Mouse (Mus musculus) midbrain, embryonic 15.5 days (tissue): ENCODE results near the gene Hck. TPM values are rescaled to one million over a fixed set of nuclear protein-coding genes. Genes with fewer than 3 reads are reported as not detected.

Experiments used
- ATAC-seq: fragments of 200-750 bp; cut with Nextera tagmentation; replicated peaks from 2 replicates; pipeline ENCODE4 v1.8.0; 2017; ENCODE audit warnings: moderate TSS enrichment
- H3K27ac ChIP-seq: fragments of 300-500 bp; sonication (generic); 2 replicates; pipeline ENCODE4 v1.5.1; 2015; ENCODE audit warnings: mild to moderate bottlenecking, inconsistent platforms
- H3K27me3 ChIP-seq: fragments of 300-500 bp; sonication (generic); replicated peaks from 2 replicates; pipeline ENCODE4 v1.6.1; 2015; ENCODE audit warnings: inconsistent platforms
- H3K36me3 ChIP-seq: fragments of 300-500 bp; sonication (generic); replicated peaks from 2 replicates; pipeline ENCODE4 v1.6.1; 2015; ENCODE audit warnings: inconsistent platforms
- H3K4me1 ChIP-seq: fragments of 300-500 bp; sonication (generic); 2 replicates; pipeline ENCODE4 v1.6.1; 2015; ENCODE audit warnings: inconsistent platforms
- H3K4me2 ChIP-seq: fragments of 300-500 bp; sonication (generic); 2 replicates; pipeline ENCODE4 v1.6.1; 2015; ENCODE audit warnings: inconsistent platforms, mild to moderate bottlenecking, moderate library complexity
- H3K4me3 ChIP-seq: fragments of 300-500 bp; sonication (generic); 2 replicates; pipeline ENCODE4 v1.5.1; 2015; ENCODE audit warnings: mild to moderate bottlenecking, inconsistent platforms
- H3K9ac ChIP-seq: fragments of 300-500 bp; sonication (generic); 2 replicates; pipeline ENCODE4 v1.6.1; 2015; ENCODE audit warnings: mild to moderate bottlenecking, inconsistent platforms
- H3K9me3 ChIP-seq: fragments of 300-500 bp; sonication (generic); 2 replicates; pipeline ENCODE4 v1.6.1; 2016; ENCODE audit warnings: inconsistent platforms
- WGBS: fragments of 180-500 bp; shearing (Covaris S2); methylation state at CpG from one replicate; pipeline ENCODE4 v1.1.7; 2015; ENCODE audit warnings: mixed read lengths; 5-methylcytosine and 5-hydroxymethylcytosine counted together
- polyA plus RNA-seq: library from polyadenylated mRNA; unstranded; fragments of >200 nt; fragmentation: Nextera tagmentation; extraction: Ambion mirVana; gene quantifications from 2 replicates; pipeline ENCODE4 v1.2.1, GENCODE M21; 2015

Hck gene
- polyA plus RNA-seq, 1 experiment from 2014 or later = 3.3 TPM

GRCm38 (mm10) chr2:153109596-153109995, 1.3 kb downstream of the Hck start:
- H3K4me1 ChIP-seq = peaks cover 16% of the 10 kb centered on the region
- peaks cover 36% of the 10 kb centered on the region for H3K27me3 ChIP-seq
- no peak for ATAC-seq
- no peak overlapping the region for H3K4me2 ChIP-seq
- H3K9me3 ChIP-seq = no peaks in the 10 kb centered on the region
- H3K36me3 ChIP-seq = no peaks in the 10 kb centered on the region
- no peak overlapping the region for H3K4me3 ChIP-seq
- H3K27ac ChIP-seq = no peak overlapping the region
- H3K9ac ChIP-seq = no peak overlapping the region
- WGBS = 72% methylated on average over 7 of the region's 7 CpGs

- H3K9ac ChIP-seq = no peak overlapping the region
- H3K9me3 ChIP-seq = no peaks in the 10 kb centered on the region
- H3K27ac ChIP-seq = no peak overlapping the region
- ATAC-seq = no peak
- no peak overlapping the region for H3K4me3 ChIP-seq
- H3K36me3 ChIP-seq = no peaks in the 10 kb centered on the region
- H3K4me1 ChIP-seq = peaks cover 16% of the 10 kb centered on the region
- H3K4me2 ChIP-seq = no peak overlapping the region
- 91% methylated on average over 7 of the region's 7 CpGs for WGBS
- H3K27me3 ChIP-seq = peaks cover 36% of the 10 kb centered on the region
Observed at GRCm38 (mm10) chr2:153111298-153111697, 3.0 kb downstream of the Hck start.

DNA sequence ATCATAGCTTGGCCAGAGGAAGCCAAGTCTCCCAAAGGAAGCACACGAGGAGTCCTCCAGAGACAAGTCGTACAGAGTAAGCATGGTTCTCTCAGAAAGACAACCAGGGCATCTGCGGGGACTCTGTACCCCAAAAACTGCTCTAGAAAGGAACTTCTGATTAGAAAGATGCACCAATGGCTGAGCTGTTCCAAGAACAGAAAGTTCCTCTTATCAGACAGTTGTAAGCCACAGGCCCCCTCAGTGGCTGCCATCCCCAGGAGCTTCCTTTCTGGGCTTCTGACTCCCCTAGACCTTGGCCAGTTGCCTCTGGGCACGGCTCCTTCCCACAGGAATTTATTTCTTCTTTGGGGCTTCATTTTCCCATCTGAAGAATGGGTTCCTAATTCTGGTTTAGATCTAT, 7.4 kb downstream of the Hck start:
- no peak overlapping the region for H3K4me3 ChIP-seq
- WGBS = 80% methylated on average over 4 of the region's 4 CpGs
- ATAC-seq = no peak

GRCm38 (mm10) chr2:153117051-153117486, 8.8 kb downstream of the Hck start:
- Histone ChIP-seq H3K9me3 (no peaks in the 10 kb centered on the region), H3K4me1 (no peaks in the 10 kb centered on the region), H3K27me3 (no peaks in the 10 kb centered on the region), H3K4me2 (no peak overlapping the region), H3K36me3 (no peaks in the 10 kb centered on the region), H3K9ac (no peak overlapping the region), H3K4me3 (no peak overlapping the region), H3K27ac (no peak overlapping the region)
- WGBS = 84% methylated on average over 7 of the region's 7 CpGs
- ATAC-seq = no peak

More for the DNA sequence above, 7.4 kb downstream of the Hck start:
- H3K36me3 ChIP-seq = no peaks in the 10 kb centered on the region
- no peaks in the 10 kb centered on the region for H3K9me3 ChIP-seq
- no peak overlapping the region for H3K9ac ChIP-seq
- H3K4me2 ChIP-seq = no peak overlapping the region
- no peaks in the 10 kb centered on the region; the same call in 1 of the 2 replicates for H3K27me3 ChIP-seq
- no peaks in the 10 kb centered on the region for H3K4me1 ChIP-seq
- no peak overlapping the region for H3K27ac ChIP-seq

GRCm38 (mm10) chr2:153119488-153119887, 11.2 kb downstream of the Hck start:
- H3K4me2 ChIP-seq = no peak overlapping the region
- H3K4me1 ChIP-seq = no peaks in the 10 kb centered on the region
- H3K27ac ChIP-seq = no peak overlapping the region
- no peaks in the 10 kb centered on the region for H3K36me3 ChIP-seq
- no peaks in the 10 kb centered on the region for H3K27me3 ChIP-seq
- H3K9ac ChIP-seq = no peak overlapping the region
- ATAC-seq = no peak
- no peaks in the 10 kb centered on the region for H3K9me3 ChIP-seq
- WGBS = 94% methylated on average over 6 of the region's 6 CpGs
- no peak overlapping the region for H3K4me3 ChIP-seq

DNA sequence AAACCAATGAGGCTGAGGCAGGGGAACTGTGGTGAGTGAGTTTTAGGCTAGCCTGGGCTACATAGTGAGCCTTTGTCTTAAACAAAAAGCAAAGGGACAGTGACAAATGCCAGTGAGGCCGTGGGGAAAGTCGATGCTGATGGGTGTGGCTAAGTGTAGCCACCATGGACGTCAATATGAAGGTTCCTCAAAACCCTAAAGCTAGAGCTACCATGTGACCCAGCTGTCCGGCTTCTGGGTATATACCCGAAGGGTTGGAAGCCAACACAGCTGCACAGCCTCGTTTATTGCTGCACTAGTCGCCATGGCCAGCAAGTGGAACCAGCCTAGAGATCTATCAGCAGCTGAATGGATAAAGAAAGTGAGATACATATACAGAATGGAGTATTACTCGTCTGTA, 11.9 kb downstream of the Hck start:
- Histone ChIP-seq H3K27me3 (no peaks in the 10 kb centered on the region), H3K9me3 (no peaks in the 10 kb centered on the region), H3K36me3 (no peaks in the 10 kb centered on the region), H3K9ac (no peak overlapping the region), H3K27ac (no peak overlapping the region), H3K4me2 (no peak overlapping the region), H3K4me1 (no peaks in the 10 kb centered on the region), H3K4me3 (no peak overlapping the region)
- WGBS = 78% methylated on average over 8 of the region's 8 CpGs
- ATAC-seq = no peak

GRCm38 (mm10) chr2:153121821-153122615, 13.8 kb downstream of the Hck start:
- Histone ChIP-seq H3K27me3 (no peaks in the 10 kb centered on the region), H3K4me1 (no peaks in the 10 kb centered on the region), H3K4me2 (no peak overlapping the region), H3K9ac (no peak overlapping the region), H3K36me3 (no peaks in the 10 kb centered on the region), H3K9me3 (no peaks in the 10 kb centered on the region), H3K27ac (no peak overlapping the region), H3K4me3 (no peak overlapping the region)
- WGBS = 70% methylated on average over 8 of the region's 8 CpGs
- no peak for ATAC-seq

DNA sequence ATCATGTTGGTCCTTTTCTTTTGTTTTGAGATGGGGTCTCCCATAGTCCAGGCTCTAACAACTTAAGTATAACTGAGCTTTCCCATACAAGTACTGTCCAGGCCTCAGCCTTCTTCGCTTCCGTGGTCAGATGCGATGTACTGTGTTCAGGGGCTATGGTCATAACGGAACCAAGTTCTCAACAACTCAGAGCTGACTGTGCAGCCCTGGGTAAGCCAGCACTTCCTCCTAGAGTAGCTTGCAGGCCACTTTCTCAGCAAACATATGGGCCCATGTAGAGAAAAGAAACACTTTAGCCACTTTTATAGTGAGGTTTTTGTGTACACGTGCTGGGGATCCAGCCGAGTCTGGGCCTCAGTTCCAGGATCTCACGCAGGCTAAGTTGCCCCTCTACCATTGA, 14.4 kb downstream of the Hck start:
- no peak overlapping the region for H3K27ac ChIP-seq
- ATAC-seq = no peak
- H3K27me3 ChIP-seq = no peaks in the 10 kb centered on the region
- H3K9ac ChIP-seq = no peak overlapping the region
- 89% methylated on average over 7 of the region's 7 CpGs for WGBS
- H3K36me3 ChIP-seq = no peaks in the 10 kb centered on the region
- no peak overlapping the region for H3K4me2 ChIP-seq
- no peak overlapping the region for H3K4me3 ChIP-seq
- no peaks in the 10 kb centered on the region for H3K4me1 ChIP-seq
- H3K9me3 ChIP-seq = no peaks in the 10 kb centered on the region

DNA sequence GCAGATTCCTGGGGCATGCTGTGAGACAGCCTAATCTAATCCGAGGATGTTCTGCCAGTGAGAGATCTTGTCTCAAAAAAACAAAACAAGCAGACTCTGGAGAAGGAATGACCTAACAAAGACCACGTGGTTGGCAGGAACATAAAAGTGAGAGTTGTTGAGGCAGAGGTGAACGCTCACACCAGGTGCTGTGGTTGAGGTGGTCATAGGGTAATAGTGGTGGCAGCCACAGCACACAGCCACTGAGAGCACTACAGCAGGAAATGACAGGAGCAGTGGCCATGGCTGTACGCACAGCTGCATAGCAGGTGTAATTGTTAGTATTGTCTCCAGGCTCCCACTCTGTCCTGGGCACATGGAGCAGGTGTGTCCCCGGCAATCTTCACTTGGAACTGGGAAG, 17.6 kb downstream of the Hck start:
- no peak for ATAC-seq
- Histone ChIP-seq H3K36me3 (no peaks in the 10 kb centered on the region), H3K4me2 (no peak overlapping the region), H3K27me3 (no peaks in the 10 kb centered on the region), H3K9ac (no peak overlapping the region), H3K9me3 (no peaks in the 10 kb centered on the region), H3K27ac (no peak overlapping the region), H3K4me3 (no peak overlapping the region), H3K4me1 (no peaks in the 10 kb centered on the region)
- WGBS = 56% methylated on average over 5 of the region's 5 CpGs

- Histone ChIP-seq H3K36me3 (no peaks in the 10 kb centered on the region), H3K4me1 (no peaks in the 10 kb centered on the region), H3K4me3 (no peak overlapping the region), H3K4me2 (no peak overlapping the region), H3K27me3 (no peaks in the 10 kb centered on the region), H3K9ac (no peak overlapping the region), H3K9me3 (no peaks in the 10 kb centered on the region), H3K27ac (no peak overlapping the region)
- WGBS = 17% methylated on average over 6 of the region's 6 CpGs
- ATAC-seq = no peak
Observed at GRCm38 (mm10) chr2:153131019-153131418, 22.8 kb downstream of the Hck start.

DNA sequence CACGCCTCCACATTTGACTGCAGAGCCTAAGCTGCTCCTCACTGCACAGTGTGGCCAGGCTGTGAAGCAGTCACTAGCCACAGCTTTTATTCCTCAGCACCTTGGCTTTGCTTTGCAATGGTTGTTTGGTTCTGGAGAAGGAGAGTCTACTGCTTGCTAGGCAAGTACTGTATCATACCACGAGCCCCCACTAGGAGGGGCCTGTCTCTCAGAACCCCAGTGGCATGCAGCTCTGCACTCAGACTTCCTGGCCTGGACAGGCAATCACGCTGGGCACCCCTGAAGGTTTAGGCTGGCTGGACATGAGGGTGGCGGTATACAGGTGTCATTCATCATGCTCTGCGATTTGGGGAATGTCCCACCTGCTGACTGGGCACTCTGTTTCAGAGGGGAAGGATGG, 26.0 kb downstream of the Hck start:
- Histone ChIP-seq H3K36me3 (no peaks in the 10 kb centered on the region), H3K9ac (no peak overlapping the region), H3K27me3 (no peaks in the 10 kb centered on the region), H3K27ac (no peak overlapping the region), H3K9me3 (no peaks in the 10 kb centered on the region), H3K4me2 (no peak overlapping the region), H3K4me3 (no peak overlapping the region), H3K4me1 (no peaks in the 10 kb centered on the region)
- WGBS = 45% methylated on average over 5 of the region's 5 CpGs
- no peak for ATAC-seq

DNA sequence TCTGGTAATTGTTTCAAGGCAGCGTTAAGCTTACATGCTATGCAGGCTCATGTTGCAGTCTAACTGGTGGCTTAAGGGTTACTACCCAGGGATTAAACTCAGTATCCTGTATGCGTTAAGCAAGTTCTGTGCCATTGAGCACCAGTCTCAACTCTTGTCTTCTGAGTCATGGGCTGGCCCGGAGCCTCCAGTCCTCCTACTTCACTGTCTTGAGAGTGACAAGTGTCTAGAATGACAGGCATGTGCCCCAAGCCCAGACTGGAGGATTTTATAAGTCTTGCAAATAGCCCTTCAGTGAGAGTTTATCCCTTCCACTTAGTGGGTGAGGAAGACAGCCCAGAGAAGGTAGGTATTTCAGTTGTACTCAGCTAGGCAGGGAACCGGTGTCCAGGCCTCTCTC, 27.9 kb downstream of the Hck start:
- H3K27ac ChIP-seq = no peak overlapping the region
- H3K36me3 ChIP-seq = no peaks in the 10 kb centered on the region
- H3K9ac ChIP-seq = no peak overlapping the region
- 54% methylated on average over 4 of the region's 4 CpGs for WGBS
- no peaks in the 10 kb centered on the region for H3K4me1 ChIP-seq
- H3K4me3 ChIP-seq = no peak overlapping the region
- H3K4me2 ChIP-seq = no peak overlapping the region
- ATAC-seq = no peak
- H3K9me3 ChIP-seq = no peaks in the 10 kb centered on the region
- H3K27me3 ChIP-seq = no peaks in the 10 kb centered on the region

DNA sequence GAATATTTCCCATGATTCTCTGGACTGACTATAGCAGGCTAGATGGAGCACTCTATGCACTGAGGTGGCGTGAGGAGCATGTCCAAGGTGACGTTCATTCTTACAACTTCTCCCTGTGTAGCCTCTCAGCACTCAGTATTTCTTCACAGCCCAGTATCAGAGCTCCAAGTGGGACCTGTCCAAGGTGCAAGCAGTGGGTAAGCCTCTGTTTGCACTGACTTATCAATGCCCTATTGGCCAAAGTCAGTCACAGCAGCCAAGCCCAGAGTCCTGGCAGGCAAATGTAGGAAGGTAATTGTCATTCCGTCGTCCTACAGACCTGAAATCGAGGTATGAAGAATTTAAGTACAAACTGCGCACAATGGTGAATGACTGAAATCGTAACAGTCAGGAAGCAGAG, 30.9 kb downstream of the Hck start:
- H3K4me1 ChIP-seq = no peaks in the 10 kb centered on the region
- no peak overlapping the region for H3K27ac ChIP-seq
- no peak overlapping the region for H3K9ac ChIP-seq
- H3K36me3 ChIP-seq = no peaks in the 10 kb centered on the region
- H3K4me3 ChIP-seq = no peak overlapping the region
- 86% methylated on average over 7 of the region's 7 CpGs for WGBS
- H3K27me3 ChIP-seq = no peaks in the 10 kb centered on the region
- no peak for ATAC-seq
- H3K4me2 ChIP-seq = no peak overlapping the region
- H3K9me3 ChIP-seq = no peaks in the 10 kb centered on the region
